Mouse (Mus musculus): Measurements from ENCODE around the gene Itga1. TPM values are rescaled to one million over a fixed set of nuclear protein-coding genes. Genes with fewer than 3 reads are reported as not detected.
A peak's percentile ranks its signal among the peaks of the same experiment; 100 is the strongest.

Itga1 gene
- total RNA-seq, 2 experiments from 2014 or later: 12.8 to 18.7 TPM

DNA sequence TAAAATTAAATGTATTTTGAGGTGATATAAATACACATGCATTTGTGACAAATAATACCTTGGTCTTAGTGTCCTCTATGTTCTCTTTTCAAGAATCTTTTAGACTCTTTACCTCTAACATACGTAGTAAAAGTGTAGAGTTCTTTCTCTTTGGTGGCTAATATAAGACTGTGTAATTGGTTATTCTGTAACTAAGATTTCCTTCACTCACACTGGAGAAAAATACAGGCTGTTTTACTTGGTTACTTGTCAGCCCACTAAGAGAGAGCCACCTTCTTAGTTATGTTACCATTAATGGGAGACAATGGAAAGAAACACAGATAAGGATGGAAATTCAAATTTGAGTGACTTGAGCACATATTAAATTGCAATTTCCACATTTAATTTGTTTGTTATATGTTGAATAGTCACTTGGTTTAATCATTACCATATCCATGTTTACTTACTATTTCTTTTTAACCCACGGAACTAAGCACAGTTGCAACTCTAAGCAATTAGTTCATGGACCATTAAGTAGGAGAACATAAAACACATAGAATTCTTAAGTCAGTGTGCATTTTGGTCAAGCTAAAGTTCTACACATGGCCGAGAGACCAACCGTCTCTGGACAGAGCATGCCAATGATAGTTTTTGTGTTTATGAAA lies 34.3 kb downstream of the Itga1 start:
- no peak for ATAC-seq (replicated peaks; ENCODE audit: poor library complexity, severe bottlenecking)

DNA sequence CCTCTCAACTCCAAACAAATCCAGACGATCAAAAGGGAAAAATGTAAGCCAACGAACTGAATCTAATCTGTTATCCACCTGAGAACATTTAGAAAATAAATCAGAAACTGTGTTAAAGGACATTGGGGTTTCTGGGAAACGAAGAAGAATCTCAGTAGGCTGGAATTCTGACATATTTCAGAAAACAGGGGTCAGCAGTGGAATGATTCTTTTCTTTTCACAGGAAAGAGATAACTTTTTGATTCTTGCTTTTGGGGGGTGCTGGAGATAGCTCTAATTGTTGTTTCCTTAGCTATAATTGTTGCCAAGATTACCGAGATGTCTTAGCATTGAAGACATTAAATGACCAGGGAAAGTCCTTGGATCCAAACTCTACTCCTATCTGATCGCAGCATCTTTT lies 44.2 kb downstream of the Itga1 start:
- ATAC-seq (replicated peaks; ENCODE audit: poor library complexity, severe bottlenecking): no peak

DNA sequence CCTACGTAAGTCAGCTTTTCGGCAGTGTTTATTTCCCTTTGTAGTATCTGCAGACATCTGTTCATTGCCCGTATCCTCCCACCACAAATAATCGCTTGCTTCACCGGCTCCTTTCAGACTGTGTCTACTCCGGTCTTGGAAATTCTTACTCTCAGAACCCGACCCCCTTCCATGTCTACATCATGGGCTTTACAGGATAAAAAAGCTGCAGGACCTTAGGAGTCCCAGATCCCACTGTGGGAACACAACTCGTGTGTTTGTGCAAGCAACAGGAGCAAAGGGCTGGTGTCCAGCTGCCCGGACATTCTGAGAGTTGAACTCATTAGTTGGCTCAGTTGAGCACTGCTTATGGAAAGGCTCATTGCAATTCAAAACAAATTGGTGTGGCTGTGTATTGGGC lies 47.0 kb downstream of the Itga1 start:
- ATAC-seq (replicated peaks; ENCODE audit: poor library complexity, severe bottlenecking): no peak

DNA sequence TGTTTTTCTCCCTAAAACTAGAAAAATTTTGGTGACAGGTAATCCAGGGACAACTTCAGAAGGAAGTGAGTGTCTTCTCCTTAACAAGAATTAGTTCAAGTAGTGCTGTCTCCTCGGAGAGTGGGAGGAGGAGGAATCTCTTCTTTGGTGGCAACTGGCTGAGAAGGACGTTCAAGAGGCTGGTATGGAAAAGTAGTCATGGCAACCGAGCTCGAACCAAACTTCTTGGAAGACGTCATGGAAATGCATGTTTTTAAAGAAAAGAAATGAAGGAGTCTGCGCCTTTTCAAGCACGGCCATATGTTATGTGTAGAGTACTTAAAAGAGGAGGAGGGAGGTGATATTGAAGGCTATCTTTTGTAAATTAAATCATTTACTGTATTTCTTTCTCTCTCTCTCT lies 49.2 kb downstream of the Itga1 start:
- ATAC-seq (replicated peaks; ENCODE audit: poor library complexity, severe bottlenecking): no peak

DNA sequence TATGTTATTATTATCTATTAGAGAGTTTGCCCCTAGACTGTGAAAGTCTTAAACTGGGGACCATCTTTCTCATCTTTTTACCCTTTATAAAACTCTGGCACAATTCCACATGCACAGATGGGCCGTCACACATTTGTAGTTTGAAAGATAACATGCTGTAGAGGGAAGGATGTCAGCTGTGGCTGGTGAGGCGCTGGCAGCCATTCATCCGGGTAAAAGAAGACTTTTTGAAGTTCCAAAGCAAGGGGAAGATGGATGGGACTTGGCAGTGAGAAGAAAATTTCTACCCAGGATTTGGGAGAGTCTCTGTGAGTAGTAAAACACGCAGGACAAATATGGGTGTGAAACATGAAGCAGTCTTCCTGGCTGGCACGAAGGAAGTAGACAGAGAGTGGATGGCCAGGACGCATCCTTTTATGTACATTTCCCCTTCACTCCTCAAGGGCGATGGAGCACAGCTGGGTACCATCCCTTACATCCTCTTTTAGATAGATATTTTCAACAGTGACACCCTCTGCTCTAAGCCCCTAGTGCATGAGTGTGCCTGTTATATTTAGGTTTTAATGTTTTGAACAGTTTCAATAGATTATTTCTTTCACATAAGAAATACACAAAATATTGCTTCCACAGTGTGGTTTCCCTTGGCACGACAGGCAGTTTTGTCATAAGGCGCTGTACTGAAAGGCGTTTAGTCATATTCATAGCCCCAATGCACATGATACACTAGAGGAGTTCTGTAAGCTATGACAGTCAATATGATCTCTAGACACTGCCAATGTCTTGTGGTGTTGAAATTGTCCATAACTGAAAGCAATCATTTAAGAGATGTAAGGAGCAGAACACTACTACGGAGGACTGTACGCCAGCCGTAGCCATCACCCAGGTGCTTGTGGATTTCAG lies 50.9 kb downstream of the Itga1 start:
- ATAC-seq (replicated peaks; ENCODE audit: poor library complexity, severe bottlenecking): no peak

DNA sequence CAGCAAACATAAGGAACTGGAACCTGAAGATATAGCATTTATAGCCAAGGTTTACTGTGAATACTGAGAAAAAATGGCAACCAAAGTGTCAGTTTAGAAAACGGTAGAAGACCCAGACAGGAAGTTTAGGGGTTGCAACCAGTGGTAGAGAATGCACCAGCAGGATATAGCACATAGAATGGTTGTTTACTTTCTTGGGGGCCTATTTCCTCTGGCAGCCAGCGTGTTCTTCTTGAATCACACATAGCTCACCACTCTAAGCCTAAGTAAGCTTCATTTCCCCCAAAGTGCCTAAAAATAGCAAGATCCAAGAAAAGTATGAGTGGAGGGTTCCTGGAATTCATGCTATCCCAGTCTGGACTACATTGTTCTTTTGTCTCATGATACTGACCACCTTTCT lies 59.1 kb downstream of the Itga1 start:
- no peak for ATAC-seq (replicated peaks; ENCODE audit: poor library complexity, severe bottlenecking)

DNA sequence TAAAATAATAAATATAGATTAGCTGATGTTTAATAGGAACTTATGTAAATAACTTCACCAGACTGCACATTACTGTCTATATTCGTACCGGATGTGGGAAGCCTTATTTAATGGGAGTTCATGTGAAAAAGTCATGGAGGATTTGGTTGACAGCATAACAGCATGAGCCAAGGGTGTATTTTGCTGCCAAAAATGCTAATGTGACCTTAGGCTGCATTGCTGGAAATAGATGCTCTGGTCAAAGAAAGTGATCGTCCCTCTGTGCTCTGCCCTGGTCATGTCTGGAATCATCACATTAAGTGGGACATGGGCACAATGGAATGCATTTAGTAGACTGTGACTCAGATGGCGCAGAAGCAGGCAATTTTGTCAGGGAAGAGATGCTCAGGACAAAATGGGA lies 64.5 kb downstream of the Itga1 start:
- no peak for ATAC-seq (replicated peaks; ENCODE audit: poor library complexity, severe bottlenecking)

DNA sequence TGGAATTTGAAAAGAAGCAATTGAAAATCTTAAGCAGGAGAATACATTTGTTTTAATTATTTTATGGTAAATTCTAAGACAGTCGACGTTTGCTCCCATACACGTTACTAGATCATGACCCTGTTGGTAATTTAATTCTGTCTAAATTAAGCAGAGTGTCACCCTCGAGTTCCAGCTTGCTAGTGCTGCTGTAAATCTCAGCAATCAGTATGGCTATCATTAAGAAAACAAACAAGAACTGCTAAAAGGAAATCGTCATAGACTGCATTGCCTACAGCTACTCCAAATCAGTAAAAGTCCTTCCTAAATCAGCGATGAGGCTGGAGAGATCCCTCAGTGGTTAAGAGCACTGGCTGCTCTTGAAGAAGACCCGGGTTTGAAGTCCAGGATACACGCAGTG lies 66.4 kb downstream of the Itga1 start:
- ATAC-seq (replicated peaks; ENCODE audit: poor library complexity, severe bottlenecking): no peak

DNA sequence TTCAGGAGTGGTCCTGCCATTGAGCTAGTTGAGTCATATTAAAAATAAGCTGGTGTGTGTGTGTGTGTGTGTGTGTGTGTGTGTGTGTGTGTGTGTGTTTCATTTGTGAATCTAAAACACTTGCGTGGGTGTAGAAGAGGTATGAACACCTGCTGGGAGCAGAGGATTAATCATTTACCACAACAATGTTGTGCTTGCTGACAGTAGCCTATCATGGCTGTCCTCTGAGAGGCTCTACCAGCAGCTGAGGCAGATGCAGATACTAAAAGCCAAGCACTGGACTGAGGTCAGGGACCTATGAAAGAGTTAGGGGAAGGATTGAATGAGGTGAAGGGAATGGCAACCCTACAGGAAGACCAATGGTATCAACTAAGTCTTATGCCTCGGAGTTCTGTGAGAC lies 68.6 kb downstream of the Itga1 start:
- ATAC-seq (replicated peaks; ENCODE audit: poor library complexity, severe bottlenecking): no peak

DNA sequence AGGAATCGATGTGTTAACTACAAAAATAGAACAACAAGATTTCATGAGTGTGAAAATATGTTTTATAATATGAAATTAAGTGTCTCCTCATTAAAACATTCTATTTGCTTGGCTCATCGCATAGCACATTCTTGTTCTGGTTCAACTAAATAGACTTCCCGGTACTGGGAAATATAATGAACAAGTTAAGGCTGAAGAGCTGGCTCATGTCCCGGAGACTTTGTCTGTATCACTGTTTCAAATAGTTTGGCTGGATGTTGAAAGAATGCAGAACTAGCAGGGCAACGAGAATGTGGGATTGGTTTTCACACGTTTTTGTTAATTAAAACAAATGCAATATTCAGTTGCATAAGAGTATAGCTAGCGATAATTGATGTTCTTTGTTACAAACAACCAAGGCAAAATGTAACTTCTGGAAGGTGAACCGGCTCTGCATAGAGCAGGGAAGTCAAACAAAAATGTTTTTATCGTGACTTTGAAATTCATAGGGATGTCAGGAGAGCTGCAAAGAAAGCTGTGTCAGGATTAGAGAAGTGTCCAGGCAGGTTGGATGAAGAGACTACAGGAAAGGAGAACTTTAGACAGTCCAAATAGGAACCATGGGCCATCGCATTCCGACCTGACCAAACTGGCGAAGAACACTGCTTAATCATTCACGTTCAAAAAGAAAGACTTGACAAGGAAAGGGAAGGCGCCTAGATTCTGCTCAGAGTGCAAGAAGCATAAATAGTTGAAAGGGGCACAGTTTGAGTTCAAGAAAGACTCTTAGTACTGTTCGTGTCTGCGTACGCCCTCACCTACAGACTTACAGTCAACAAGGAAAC lies 70.4 kb downstream of the Itga1 start:
- ATAC-seq (replicated peaks; ENCODE audit: poor library complexity, severe bottlenecking): no peak

DNA sequence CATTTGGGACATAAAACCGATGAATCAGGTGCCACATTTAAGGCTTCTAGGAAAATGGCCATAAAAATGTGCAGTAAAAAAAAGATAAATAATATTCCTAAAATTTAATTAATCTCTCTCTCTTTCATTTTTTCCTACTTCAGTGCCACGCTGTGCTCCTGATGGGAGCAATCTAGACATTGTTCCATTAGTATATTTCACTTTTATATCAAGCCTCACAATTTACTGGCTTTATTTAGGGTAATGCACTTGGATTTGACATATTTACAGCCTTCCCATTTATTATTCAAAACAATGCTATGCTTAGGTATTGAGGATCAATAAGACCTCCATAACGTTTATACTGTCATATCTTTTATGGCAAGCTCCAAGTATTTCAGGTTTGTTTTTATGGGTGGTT lies 76.4 kb downstream of the Itga1 start:
- no peak for ATAC-seq (replicated peaks; ENCODE audit: poor library complexity, severe bottlenecking)

DNA sequence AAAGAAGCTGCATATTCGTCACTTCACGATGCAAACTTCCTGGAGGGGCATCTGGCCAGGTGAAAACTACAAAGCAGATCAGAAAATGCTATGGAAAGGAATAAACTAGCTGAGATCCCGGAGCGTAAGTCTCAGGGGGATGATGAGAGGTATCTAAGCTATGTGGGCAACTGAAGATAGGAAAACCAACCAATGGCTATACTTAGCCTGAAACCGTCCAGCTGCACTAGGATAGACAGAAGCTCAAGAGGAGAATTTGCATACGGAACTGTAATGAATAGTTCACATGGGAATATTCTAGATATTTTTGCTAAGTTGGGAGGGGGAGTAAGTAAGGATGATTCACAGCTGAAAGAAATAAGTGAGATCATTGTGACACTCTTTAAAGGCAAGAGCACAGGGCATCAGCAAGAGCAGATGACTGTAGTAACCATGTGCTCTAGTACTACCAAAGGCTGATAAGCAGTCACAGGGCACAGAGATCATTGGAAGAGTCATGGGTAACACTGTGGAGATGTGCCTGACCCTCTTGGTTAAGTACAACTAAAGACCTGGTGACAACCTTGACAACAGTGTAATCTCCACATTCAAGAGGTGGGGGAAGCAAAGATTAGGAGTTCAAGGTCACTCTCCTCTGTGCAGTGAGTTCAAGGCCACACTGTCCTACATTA lies 79.5 kb downstream of the Itga1 start:
- ATAC-seq (replicated peaks; ENCODE audit: poor library complexity, severe bottlenecking): no peak

DNA sequence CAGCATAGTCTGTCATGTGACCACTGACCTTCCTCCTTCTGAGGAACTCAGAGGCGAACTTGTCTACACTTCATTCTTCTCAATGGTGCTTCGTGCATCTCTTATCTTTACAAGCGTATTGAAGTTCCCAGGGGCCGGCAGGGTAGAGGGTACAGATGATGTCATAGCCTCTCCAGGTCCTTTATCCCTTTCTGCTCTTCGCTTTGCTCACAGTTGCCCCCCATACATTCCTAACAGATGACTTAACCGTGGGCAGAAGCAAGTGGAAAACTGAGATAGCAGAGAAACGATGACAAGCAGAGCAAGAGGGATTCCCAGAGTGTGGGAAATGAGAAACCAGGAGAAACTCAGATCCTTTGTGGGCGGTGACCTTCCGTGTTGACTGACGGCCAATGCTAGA lies 80.4 kb downstream of the Itga1 start:
- no peak for ATAC-seq (replicated peaks; ENCODE audit: poor library complexity, severe bottlenecking)

DNA sequence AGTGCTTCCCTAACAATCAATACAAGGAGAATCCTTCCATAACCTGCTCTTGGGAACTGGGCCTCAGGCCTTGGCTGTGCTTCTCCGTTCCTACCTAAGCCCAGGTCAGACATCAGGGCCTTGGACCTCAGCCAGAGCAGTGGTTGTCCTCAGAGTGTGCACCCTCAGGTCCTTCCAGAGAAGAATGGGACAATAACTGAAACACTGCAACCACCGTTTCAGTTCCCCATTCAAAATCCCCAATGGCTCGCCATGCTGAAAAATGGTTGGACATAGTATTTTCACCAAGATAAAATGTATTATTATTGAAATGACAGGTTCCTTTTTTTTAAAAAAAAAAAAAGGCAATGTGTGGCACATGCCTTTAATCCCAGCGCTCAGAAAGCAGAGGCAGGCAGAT lies 81.0 kb downstream of the Itga1 start:
- ATAC-seq (replicated peaks; ENCODE audit: poor library complexity, severe bottlenecking): peak; percentile 87

DNA sequence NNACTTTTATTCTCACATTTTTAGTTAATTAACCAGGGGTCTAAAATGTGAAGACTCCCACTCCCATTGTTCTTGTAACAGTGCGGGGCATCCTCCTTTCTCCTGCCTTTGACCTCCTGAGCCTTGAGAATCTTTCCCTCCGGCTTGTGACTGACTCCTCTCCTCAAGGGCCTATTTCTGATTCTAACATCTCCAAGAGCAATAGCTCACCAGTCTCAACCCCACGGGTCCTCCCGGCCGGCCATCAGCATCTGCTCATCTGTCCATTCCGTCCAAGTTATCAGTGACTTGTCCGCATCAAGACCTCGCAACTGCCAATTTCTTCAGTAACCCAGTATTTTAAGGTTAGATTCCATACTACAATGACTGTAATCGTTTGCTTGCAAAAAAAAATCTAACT lies 84.2 kb downstream of the Itga1 start:
- no peak for ATAC-seq (replicated peaks; ENCODE audit: poor library complexity, severe bottlenecking)

DNA sequence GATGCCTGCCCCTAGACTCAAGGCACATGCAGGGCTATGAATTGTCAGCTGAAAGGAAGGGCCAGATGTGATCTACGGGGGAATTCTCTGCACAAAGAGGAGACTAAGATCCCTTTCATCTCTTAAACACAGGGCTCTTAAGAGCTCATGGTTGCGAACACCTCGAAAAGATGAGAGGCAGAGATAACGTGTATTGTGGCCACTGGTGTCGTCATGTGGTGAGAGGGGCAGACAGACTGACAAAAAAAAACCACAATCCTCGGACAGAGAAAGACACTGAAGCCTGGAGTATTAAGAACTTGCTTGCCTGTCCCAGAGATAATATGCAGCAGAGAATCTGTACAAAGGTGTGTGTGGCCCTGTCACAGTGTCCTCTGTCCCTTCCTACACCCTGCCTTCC lies 90.2 kb downstream of the Itga1 start:
- peak; percentile 27; the same call in 1 of the 2 replicates for ATAC-seq (replicated peaks; ENCODE audit: poor library complexity, severe bottlenecking)

DNA sequence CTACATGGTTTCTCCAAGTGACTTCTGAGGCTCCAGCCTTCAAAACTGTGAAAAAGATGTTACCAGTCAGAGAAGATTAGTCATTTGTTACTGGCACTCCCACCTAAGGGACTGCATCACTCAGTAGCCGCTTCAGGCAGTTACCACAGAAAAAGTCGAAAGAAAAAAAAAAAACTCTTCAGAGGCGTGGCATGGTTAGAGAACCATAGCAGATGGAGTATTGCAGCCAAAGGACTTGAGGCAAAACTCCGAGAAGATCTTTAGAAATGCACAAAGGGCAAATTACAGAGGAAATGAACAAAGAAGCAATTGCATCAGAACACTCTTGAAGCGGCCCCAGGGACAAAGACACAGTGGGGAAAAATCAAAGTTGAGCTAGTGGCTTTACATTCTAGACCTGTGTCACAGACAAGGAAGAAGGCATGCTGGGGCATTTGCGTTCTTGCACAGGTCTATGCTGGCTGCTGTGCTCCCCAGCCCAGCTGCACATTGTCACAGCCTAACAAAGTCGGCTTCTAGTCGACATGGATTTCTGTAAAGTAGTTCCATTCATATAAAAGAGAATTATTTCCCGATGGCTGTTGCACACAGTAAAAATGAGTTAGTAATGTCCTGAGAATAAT lies 95.4 kb downstream of the Itga1 start:
- ATAC-seq (replicated peaks; ENCODE audit: poor library complexity, severe bottlenecking): peak; percentile 35

DNA sequence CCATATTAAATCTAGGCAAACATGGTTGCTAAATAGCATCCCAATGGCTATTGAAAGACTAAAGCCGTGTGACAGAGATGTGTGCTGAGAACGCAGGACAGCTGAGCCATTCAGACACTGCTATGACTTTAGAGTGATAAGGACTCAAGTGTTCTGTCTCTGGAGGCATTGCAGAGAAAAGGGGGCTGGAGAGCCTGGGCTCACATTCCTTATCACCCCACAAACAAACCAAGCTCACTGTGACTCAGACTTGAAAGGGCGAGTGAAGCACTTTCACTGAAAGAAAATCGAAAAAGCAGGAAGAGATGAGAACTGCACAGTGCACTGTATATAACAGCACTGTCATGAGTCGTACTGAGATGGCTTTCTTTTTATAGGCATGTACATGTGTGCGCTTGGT lies 96.4 kb downstream of the Itga1 start:
- ATAC-seq (replicated peaks; ENCODE audit: poor library complexity, severe bottlenecking): no peak

DNA sequence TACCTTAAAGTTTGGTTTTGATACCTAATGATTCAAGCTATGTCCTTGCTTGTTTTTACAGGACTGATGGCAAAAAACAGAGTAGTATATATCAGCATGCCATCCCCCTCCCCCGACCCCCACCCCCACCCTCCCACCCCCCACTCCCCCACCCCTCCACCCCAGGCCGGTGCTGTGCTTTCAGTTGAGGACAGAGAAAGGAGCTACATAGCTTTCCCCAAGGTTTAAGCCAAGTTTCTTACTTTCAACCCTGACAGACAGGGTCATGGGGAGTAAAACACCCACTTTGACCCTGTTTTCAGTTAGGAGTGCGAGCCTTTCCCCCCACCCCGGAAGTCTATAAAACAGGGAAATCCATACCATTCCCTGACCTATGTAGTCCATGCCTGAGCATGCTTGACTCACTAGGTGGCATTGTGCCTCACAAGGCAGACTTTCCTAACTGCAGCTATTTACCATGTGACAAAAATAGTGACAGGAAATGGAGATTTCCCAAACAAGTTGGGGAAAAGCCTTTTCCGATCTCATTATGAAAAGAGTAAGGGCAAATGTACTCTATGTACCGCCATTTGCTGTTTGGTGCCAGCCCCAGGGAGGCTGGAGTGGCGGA lies 98.2 kb downstream of the Itga1 start:
- no peak for ATAC-seq (replicated peaks; ENCODE audit: poor library complexity, severe bottlenecking)

DNA sequence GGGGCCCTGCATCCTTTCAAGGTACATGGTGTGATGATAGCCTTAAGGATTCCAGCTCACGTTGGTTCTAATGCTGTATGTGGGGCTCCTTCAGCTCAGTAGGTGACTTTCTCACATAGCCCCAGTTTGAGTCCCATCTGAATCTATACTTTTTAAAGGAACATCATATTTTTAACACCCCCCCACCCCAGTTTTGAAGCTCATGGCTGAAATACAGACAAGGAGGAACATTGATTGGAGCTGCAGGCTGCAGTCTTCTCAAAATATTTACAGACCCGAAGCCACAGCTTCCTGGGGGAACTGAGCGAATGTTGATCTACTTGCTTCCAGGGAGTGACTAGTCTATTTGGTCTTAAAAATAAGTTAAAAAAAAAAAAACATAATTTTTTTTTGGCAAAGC lies 98.9 kb downstream of the Itga1 start:
- ATAC-seq (replicated peaks; ENCODE audit: poor library complexity, severe bottlenecking): no peak
